Mouse (Mus musculus): Measurements from ENCODE around the gene Amz1. TPM values are rescaled to one million over a fixed set of nuclear protein-coding genes. Genes with fewer than 3 reads are reported as not detected.

Amz1 gene
- polyA plus RNA-seq, 3 experiments from 2014 or later: 0.41 to 0.50 (median 0.44) TPM

DNA sequence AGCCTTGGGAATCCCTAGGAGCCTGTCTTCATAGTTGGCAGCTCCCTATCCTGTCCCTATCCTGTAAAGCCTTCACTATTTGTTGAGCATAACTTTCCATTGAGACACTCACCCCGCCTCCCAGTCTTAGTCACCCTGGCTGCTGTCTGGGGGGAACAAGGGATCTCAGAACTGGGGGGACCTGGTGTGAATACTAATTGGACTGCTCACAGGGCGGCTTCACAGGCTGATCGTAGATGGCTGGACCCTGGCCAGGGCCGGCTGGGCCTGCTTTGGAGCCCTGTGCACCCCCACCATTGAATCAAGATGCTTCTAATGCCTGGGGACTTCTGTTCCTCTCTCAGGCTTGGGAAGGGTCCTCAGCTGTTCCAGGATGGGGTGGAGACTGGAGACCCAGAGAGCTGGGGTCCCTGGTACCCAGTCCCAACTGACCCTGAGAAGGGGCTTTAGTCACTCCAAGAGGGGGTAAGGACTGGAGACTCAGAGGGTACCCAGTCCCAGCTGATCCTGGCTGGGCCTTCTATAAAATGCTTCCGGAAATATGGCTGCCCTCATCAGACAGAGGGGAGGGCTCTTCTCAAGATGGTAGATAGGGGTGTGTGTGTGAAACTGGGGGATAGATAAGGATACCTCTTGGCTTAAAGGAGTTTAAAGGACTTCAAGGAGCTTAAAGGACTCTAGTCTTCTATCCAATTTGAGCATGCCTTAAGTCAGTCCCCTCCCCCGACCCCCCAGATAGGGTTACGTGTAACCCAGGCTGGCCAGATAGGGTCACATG is 2.3 kb downstream of the Amz1 start:
- ATAC-seq: no peak

DNA sequence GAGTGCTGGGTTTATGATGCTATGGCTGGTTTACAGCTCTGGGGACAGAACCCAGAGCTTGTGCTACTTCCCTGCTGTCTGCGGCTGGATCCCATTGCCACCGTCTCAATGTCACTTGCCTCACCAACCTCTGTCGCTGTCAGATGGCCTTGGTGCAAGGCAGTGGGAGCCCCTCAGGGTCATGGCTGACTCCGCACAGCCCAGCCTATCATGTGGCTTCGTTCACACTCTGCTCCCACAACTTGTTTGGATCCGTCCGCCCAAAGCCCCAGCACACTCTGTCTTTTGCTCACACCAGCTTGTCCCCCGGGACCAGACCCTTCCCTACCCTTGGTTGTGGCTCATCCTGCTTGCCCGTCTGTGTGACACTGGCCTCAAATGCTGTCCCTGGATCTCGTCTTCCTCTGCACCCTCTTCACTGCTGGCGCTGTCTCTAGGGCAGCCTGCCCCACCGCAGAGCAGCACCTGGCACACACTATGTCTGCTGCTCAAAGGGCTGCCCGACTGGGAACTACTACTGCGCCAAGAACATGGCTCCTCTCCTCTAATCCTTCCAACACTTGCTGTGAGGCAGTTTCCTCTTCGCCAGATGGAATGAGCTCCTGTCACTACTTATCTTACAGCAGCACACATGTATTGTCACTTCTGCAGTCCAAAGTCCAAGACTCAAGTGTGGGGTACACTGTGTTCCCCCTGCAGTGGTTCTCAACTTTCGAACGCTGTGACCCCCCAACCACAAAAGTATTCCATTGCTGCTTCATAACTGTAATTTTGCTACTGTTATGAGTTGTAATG is 3.2 kb downstream of the Amz1 start:
- no peak for ATAC-seq

GRCm38 (mm10) chr5:140731040-140731797 is 7.3 kb downstream of the Amz1 start:
- ATAC-seq: no peak

- no peak for ATAC-seq
Measured at GRCm38 (mm10) chr5:140732195-140732594, 8.3 kb downstream of the Amz1 start.

DNA sequence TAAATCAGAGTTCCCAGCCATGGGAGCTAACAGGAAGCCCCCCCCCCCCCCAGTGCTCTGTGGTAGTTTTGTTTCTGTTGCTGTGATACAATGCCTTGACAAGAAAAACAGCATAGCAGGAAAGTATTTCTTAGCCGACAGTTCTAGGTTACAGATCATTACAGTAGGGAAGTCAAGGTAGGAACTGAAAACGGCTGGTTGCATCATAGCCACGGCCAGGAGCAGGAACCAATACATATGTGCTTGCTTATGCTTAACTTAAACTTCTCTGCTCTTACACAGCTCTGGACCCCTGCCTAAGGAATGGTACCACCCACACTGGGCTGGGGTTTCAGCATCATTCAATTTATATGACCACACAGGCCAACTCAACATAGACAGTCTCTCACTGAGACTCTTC is 9.4 kb downstream of the Amz1 start:
- no peak for ATAC-seq

GRCm38 (mm10) chr5:140735297-140735696 is 11.4 kb downstream of the Amz1 start:
- ATAC-seq: peak; percentile 70

GRCm38 (mm10) chr5:140736166-140736565 is 12.2 kb downstream of the Amz1 start:
- no peak for ATAC-seq

DNA sequence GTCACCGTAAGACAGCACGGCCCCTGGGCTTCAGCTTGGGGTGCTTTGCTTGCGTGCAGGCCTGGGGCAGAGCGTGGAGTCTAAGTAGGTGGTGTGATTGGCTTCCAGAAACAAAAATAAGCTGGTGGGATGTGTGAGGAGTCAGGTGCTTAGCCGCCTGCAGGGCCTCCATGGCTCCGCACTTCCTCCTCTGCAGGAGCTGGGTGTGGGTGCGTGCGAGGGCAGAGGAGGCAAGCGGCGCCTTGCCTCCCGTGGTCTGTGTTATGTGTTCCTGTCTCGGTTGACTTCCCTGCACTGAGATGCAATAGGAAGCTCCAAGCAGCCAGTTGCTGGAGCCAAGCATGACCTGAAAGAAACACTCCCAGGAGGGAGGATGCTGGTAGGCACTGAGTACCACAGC is 15.9 kb downstream of the Amz1 start:
- no peak for ATAC-seq

- no peak for ATAC-seq
Measured at GRCm38 (mm10) chr5:140741040-140741439, 17.1 kb downstream of the Amz1 start.

DNA sequence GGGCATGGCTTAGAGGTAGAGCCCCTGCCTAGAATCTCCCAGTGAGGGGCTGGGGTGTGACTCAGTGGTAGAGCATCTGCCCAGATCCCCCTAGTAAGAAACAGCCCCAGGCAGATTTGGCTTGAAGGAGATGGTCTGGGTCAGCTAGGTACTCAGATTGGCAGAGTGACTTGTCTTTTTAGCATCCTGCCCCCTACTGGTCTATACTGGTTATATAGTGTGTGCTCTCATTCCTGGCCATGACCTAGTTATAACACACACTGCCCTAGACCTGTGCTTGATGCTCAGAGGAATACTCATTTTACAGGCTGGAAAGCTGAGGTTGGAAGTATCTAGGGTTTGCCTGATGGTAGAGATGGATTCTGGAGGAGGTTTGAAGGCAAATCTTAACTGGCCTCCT is 17.9 kb downstream of the Amz1 start:
- ATAC-seq: no peak

DNA sequence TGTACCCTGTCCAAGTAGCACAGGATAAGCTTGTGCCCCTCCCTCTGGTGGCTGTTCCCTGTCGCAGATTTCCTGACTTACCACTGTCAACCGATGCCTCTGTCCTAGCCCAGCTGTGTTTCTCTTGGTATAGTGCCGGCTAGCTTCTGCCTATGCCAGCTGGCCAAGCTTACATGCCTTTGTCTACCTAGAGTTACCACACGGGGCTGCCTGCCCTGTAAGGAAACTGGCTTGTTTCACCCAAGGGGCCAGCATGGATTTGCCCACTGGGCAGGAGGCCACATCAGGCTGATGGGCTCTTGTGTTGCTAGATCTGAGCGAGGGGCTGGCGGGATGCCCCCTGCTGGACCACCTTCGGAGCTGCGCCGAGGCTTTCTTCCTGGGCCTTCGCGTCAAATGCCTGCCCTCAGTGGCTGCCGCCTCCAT is 19.8 kb downstream of the Amz1 start:
- ATAC-seq: no peak

DNA sequence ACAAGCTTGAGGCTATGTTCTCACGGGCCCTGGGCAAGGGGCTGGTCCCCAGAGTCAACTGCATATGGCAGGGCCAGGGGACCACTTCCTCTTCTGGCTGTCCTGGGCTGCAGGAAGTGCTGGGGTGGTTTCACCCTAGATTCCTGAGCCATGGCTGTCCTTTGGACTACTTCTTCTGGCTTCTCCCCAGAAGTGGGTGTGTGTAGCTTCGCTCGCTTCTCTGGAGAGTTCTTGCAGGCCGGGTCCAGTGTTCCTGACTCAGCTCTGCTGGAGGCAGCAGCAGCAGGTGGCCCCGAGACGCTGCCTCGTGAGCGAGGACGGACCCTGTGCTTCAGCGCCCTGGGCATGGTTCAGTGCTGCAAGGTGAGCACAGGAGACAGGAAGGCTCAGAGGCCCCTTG is 24.5 kb downstream of the Amz1 start:
- ATAC-seq: no peak

DNA sequence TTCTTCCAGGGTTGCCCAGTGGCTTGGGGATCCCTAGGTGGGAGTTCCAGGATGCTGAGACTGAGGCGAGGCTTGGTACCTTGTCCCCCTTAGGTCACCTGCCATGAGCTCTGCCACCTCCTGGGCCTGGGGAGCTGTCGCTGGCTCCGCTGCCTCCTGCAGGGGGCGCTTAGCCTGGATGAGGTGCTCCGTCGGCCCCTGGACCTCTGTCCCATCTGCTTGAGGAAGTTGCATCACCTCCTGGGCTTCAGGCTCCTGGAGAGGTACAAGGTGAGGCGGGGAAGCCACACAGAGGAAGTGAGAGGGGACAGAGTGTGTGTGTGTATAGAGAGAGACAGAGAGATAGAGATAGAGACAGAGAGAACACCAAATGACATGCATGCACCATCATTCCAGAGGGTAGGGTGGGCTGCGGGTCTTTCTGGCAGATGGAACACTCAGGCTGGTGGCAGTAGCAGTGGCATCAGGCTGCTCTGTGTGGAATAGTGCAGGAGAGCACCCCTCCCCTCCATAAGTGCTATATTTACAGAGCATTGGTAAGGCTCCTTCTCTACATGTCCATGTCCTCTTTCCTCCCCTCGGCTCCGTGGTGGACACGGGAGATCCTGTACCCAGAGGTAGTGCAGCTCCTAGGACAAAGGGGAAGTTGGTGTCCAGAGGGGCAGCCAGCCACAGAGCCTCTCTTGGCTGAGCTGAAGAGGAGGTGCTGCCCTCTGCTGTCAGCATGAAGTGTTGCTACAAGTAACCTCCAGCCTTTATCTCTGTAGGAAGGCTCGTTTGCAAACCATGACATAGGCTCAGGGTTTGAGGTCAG is 25.3 kb downstream of the Amz1 start:
- ATAC-seq: peak; percentile 72

DNA sequence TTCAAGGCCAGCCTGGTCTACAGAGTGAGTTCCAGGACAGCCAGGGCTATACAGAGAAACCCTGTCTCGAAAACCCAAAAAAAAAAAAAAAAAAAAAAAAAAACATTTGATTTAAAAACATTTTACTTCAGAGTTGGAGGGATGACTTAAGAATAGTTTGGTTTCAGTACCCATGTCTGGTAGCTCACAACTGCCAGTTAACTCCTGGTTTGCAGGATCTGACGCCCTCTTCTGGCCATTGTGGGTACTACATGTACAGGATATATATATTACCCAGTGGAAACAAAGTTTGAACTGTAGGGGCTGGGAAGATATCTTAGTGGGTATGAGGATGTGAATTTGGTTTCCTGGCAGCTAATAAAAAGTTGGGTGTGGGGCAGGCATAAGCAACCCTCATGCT is 27.0 kb downstream of the Amz1 start:
- ATAC-seq: no peak

- no peak for ATAC-seq
Measured at GRCm38 (mm10) chr5:140752041-140752440, 28.1 kb downstream of the Amz1 start.

DNA sequence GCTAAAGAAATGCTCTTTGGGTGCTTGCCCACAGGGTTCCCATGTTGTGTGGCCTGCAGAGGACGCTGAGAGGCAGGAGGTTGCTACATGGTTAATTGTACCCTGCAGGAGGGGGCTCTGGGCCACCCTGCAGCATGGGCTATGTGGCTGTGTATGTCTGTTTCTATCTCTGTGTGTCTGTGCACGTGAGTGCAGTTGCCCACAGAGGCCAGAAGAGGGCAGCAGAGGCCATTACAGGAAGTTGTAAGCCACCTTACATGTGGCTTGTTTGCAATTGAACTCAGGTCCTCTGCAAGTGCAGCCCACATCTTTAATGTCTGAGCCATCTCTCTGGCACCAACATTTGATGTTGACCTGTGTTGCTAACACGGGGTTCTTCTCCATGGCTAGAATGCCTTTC is 28.7 kb downstream of the Amz1 start:
- ATAC-seq: no peak

- ATAC-seq: no peak
Measured at GRCm38 (mm10) chr5:140753223-140753622, 29.3 kb downstream of the Amz1 start.

- ATAC-seq: no peak
Measured at GRCm38 (mm10) chr5:140758864-140759263, 34.9 kb downstream of the Amz1 start.

DNA sequence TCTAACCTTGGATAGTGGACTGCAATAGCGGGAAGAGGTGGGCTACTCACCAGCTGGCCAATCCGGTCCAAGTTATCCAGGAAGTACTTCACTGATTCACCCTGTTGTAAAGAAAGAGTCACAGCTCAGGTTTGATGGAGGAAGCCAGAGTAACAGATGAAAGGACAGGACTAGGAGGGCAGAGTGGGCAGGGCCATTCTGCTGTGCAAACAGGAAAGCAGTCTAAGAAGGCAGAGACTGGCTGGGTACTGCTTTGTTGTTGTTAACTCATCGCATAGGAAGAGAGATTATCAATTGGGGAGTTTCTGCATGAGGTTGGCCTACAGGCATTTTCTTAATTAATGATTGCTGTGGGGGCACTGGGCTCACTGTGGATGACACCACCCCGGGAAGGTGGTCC is 38.6 kb downstream of the Amz1 start:
- ATAC-seq: peak; percentile 76

DNA sequence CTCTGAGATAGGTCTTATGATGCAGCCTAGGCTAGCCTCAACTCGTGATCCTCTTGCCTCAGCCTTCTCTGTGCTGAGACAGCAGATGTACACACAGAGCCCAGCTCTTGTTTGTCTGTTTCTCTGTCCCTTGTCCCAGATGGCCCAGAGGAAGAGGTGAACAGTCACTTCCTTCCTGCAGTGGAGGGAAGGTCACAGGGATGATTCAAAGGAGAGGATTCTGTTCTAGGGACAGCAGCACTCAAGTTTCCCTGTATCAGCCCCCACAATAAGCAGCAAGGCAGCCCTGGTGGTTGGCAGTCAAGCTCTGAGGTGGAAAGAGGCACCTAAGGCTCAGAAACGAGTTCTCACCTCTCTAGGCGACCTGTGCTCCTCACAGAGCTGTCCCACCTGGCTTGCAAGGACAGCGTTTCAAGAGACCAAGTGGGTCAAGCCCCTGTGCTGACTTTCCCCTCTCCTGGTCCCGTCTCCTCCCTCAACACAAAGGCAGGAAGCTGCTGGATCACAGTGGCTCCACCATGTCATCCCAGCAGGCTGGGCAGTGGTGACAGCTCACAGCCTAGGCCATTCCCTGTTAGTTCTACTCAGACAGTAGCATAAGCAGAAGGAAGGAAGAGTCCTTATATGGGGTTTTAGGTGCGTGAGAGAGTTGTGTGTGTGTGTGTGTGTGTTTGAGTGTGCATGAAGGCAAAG is 41.1 kb downstream of the Amz1 start:
- peak; percentile 24 for ATAC-seq

DNA sequence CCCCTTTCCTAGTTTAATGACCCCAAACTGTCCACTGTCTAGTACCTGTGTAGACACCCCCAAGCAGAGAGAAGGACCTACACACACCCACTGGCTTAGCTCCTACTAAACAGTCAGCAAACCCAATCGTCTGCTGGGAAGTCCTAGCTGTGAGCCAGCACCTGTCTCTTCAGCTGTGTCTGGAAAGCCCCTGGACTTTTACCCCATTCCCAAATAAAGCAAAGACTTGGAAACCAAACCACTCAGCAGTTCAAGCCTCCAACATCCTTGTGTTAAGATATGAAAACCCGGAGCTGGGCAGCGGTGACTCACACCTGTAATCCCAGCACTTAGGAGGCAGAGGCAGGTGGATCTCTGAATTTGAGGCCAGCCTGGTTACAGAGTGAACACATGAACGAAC is 42.6 kb downstream of the Amz1 start:
- no peak for ATAC-seq

DNA sequence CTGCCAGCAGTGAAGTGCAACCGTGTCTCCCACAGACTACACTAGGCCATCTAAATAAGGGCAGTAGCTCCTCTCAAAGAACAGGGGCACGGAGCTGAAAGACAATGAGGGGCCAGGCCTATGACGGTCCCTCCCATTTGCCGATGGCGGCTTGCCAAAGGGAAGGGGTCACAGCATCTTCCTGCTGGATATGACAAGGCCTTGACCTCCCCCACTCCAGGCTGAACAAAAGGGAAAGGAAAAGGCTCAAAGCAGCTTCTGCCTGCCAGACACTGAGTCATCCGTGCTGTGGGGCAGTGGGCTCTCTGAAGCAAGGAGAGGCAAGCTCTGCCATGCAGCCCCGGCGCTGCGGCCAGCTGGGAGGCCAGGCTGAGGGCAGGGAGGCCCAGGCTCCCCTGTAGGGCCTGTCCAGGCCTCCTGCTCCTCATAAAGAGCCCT is 43.8 kb downstream of the Amz1 start:
- ATAC-seq: no peak
